Mouse (Mus musculus) intestine, embryonic 14.5 days (tissue): ENCODE measurements around the gene Sec24c. TPM values are rescaled to one million over a fixed set of nuclear protein-coding genes. Genes with fewer than 3 reads are reported as not detected.

Source experiments
- ATAC-seq: fragments of 200-750 bp; cut with Nextera tagmentation; replicated peaks from 2 replicates; pipeline ENCODE4 v1.8.0; 2017; ENCODE audit warnings: low read depth, moderate number of reproducible peaks, moderate TSS enrichment, moderate library complexity; ENCODE audit not compliant: low FRiP score, low TSS enrichment
- DNase-seq: peaks from one replicate; pipeline ENCODE4 v3.0.0-alpha.2; 2018; ENCODE audit warnings: low spot score
- H3K27ac ChIP-seq: fragments of 300-500 bp; sonication (generic); 2 replicates; pipeline ENCODE4 v1.5.1; 2014; ENCODE audit warnings: low read depth, mild to moderate bottlenecking, control low read depth
- H3K27me3 ChIP-seq: fragments of 300-500 bp; sonication (generic); replicated peaks from 2 replicates; pipeline ENCODE4 v1.6.1; 2014; ENCODE audit warnings: low read length, control low read depth; ENCODE audit not compliant: control insufficient read depth, insufficient read depth
- H3K36me3 ChIP-seq: fragments of 300-500 bp; sonication (generic); 2 replicates; pipeline ENCODE4 v1.6.1; 2014; ENCODE audit warnings: low read length, control low read depth; ENCODE audit not compliant: control insufficient read depth, insufficient read depth
- H3K4me1 ChIP-seq: fragments of 300-500 bp; sonication (generic); replicated peaks from 2 replicates; pipeline ENCODE4 v1.6.1; 2014; ENCODE audit warnings: low read length, control low read depth, mixed read lengths; ENCODE audit not compliant: control insufficient read depth, insufficient read depth
- H3K4me2 ChIP-seq: fragments of 300-500 bp; sonication (generic); 2 replicates; pipeline ENCODE4 v1.6.1; 2014; ENCODE audit warnings: low read length
- H3K4me3 ChIP-seq: fragments of 300-500 bp; sonication (generic); 2 replicates; pipeline ENCODE4 v1.5.1; 2014; ENCODE audit warnings: low read depth, low read length, control low read depth, mixed read lengths
- H3K9ac ChIP-seq: fragments of 300-500 bp; sonication (generic); 2 replicates; pipeline ENCODE4 v1.6.1; 2014; ENCODE audit warnings: mild to moderate bottlenecking, low read length
- H3K9me3 ChIP-seq: fragments of 300-500 bp; sonication (generic); 2 replicates; pipeline ENCODE4 v1.6.1; 2016; ENCODE audit warnings: low read length, control low read depth; ENCODE audit not compliant: control insufficient read depth
- WGBS: fragments of 180-500 bp; shearing (Covaris S2); extraction: QIAGEN DNeasy Blood & Tissue Kit; methylation state at CpG from one replicate; pipeline ENCODE4 v1.1.7; 2014; 5-methylcytosine and 5-hydroxymethylcytosine counted together
- polyA plus RNA-seq: library from polyadenylated mRNA; unstranded; fragments of >200 nt; fragmentation: Nextera tagmentation; extraction: Ambion mirVana; gene quantifications from 2 replicates; pipeline ENCODE4 v1.2.1, GENCODE M21; 2014

Sec24c gene
- polyA plus RNA-seq, 1 experiment from 2014 or later = 87.4 TPM

GRCm38 (mm10) chr14:20686576-20686975, 12.5 kb downstream of the Sec24c start:
- Histone ChIP-seq H3K4me2 (no peak overlapping the region), H3K9ac (no peak overlapping the region), H3K27ac (no peak overlapping the region), H3K36me3 (peaks cover 99% of the 10 kb centered on the region), H3K4me3 (no peak overlapping the region), H3K9me3 (no peaks in the 10 kb centered on the region), H3K27me3 (no peaks in the 10 kb centered on the region), H3K4me1 (no peaks in the 10 kb centered on the region)
- 99% methylated on average over 3 of the region's 3 CpGs for WGBS
- no peak for ATAC-seq
- DNase-seq = no peak

DNA sequence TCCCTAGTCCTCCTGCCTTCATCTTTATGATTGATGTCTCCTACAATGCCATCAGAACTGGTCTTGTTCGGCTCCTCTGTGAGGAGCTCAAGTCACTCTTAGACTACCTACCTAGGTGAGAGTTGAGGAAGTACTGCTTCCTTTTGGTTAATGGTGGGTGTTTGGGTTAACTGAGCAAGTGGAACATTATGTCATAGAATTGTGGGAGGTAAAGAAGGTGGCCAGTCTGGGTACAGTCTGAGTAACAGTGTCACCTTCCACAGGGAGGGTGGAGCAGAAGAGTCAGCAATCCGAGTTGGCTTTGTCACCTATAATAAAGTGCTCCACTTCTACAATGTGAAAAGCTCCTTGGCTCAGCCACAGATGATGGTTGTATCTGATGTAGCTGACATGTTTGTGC, 14.9 kb downstream of the Sec24c start:
- Histone ChIP-seq H3K9me3 (no peaks in the 10 kb centered on the region), H3K4me3 (no peak overlapping the region), H3K9ac (no peak overlapping the region), H3K4me2 (no peak overlapping the region), H3K27me3 (no peaks in the 10 kb centered on the region), H3K4me1 (no peaks in the 10 kb centered on the region), H3K36me3 (peaks cover 99% of the 10 kb centered on the region), H3K27ac (no peak overlapping the region)
- DNase-seq = no peak
- WGBS = 74% methylated on average over 2 of the region's 2 CpGs
- ATAC-seq = no peak

GRCm38 (mm10) chr14:20691772-20692171, 17.7 kb downstream of the Sec24c start:
- peaks cover 77% of the 10 kb centered on the region for H3K36me3 ChIP-seq
- H3K27me3 ChIP-seq = no peaks in the 10 kb centered on the region
- peaks cover 15% of the 10 kb centered on the region for H3K4me1 ChIP-seq
- WGBS = 88% methylated on average over 6 of the region's 6 CpGs
- no peaks in the 10 kb centered on the region for H3K9me3 ChIP-seq
- no peak for DNase-seq
- no peak for ATAC-seq
- H3K9ac ChIP-seq = no peak overlapping the region
- H3K4me2 ChIP-seq = no peak overlapping the region
- H3K4me3 ChIP-seq = no peak overlapping the region
- H3K27ac ChIP-seq = no peak overlapping the region

DNA sequence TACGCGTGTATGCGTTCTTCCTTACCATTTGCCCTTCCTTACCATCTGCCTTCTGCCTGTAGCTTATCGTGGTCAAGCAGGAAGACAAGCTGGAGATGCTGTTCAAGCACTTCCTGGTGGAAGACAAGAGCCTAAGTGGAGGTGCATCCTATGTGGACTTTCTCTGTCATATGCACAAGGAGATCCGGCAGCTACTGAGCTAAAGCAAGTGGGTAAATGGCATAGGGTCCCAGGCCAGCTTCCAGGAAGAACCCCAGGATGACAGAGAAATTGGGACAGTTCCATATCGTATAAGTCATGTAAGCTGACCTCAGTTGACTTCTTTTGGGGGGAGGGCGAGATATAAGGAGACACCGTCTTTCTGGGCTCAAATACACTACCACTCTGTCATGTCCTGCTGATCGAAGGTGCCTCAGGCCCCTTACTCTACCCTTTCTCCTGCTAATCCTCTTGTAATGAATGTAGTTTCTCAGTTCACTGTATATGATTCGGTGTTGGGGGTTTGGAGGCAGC, 19.5 kb downstream of the Sec24c start:
- no peak overlapping the region for H3K27ac ChIP-seq
- no peak overlapping the region for H3K4me2 ChIP-seq
- H3K9ac ChIP-seq = no peak overlapping the region
- no peaks in the 10 kb centered on the region for H3K27me3 ChIP-seq
- H3K4me1 ChIP-seq = peaks cover 33% of the 10 kb centered on the region
- peaks cover 58% of the 10 kb centered on the region for H3K36me3 ChIP-seq
- no peaks in the 10 kb centered on the region for H3K9me3 ChIP-seq
- H3K4me3 ChIP-seq = no peak overlapping the region
- WGBS = 90% methylated on average over 10 of the region's 10 CpGs
- ATAC-seq (no peak), DNase-seq (no peak)

- DNase-seq (no peak), ATAC-seq (peak; percentile 28)
- Histone ChIP-seq H3K4me3 (peak overlapping the region; percentile 79), H3K36me3 (peaks cover 51% of the 10 kb centered on the region), H3K4me1 (peaks cover 36% of the 10 kb centered on the region), H3K27ac (no peak overlapping the region), H3K27me3 (no peaks in the 10 kb centered on the region), H3K9me3 (no peaks in the 10 kb centered on the region), H3K4me2 (peak overlapping the region; percentile 78), H3K9ac (no peak overlapping the region)
- 43% methylated on average over 13 of the region's 13 CpGs for WGBS
These were observed 20.2 kb downstream of the Sec24c start for GRCm38 (mm10) chr14:20694185-20694883.

DNA sequence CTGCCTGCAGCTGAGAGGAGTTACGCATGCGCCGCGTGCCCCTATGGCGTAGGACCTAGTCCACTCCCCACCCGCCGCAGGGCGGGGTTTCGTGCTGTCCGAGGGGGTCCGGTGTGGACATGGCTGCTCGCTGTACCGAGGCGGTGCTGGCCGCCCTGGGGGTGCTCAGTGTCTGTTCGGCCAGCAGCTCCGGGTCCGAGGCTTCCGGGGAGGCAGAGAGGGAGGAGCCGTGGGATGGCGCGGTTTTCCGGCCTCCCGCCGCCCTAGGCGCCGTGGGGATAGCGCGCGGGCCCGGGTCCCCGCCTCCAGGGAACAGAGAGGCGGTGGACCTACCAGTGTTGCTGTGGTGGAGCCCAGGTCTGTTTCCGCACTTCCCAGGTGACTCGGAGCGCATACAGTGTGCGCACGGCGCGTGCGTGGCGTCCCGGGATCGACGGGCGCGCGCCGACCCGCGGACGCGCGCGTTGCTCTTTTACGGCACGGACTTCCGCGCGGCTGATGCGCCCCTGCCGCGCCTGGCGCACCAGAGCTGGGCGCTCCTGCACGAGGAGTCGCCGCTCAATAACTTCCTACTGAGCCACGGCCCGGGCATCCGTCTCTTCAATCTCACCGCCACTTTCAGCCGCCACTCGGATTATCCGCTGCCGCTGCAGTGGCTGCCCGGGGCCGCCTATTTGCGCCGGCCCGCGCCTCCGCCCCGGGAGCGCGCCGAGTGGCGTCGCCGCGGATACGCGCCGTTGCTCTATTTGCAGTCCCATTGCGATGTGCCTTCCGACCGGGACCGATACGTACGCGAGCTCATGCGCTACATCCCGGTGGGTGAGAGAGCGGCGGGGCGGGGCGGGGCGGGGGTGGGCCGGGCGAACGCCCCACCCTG, 21.0 kb downstream of the Sec24c start, which contains the start of gene Fut11:
Gene Fut11 (plus strand): TSS at position 85 of the 877 bp plus-strand sequence.
- Histone ChIP-seq H3K36me3 (peaks cover 48% of the 10 kb centered on the region), H3K4me1 (peaks cover 39% of the 10 kb centered on the region)
- under 1% methylated on average over 109 of the region's 111 CpGs for WGBS

GRCm38 (mm10) chr14:20695761-20696520, 21.8 kb downstream of the Sec24c start:
- Histone ChIP-seq H3K4me2 (peak overlapping the region; percentile 78), H3K9me3 (no peaks in the 10 kb centered on the region), H3K27me3 (no peaks in the 10 kb centered on the region), H3K4me3 (peak overlapping the region; percentile 79), H3K36me3 (peaks cover 46% of the 10 kb centered on the region), H3K27ac (peak overlapping the region; percentile 96), H3K9ac (peak overlapping the region; percentile 88), H3K4me1 (peaks cover 44% of the 10 kb centered on the region)
- 18% methylated on average over 27 of the region's 27 CpGs for WGBS
- DNase-seq = no peak
- ATAC-seq = no peak

More for the DNA sequence above, 21.0 kb downstream of the Sec24c start, which contains the start of gene Fut11:
- Histone ChIP-seq H3K9ac (peak within 1 kb of the TSS; percentile 88), H3K27me3 (no peaks in the 10 kb centered on the region), H3K9me3 (no peaks in the 10 kb centered on the region), H3K4me2 (peak within 1 kb of the TSS; percentile 78), H3K27ac (peak within 1 kb of the TSS; percentile 96), H3K4me3 (peak within 1 kb of the TSS; percentile 79)
- ATAC-seq = peak; percentile 93
- peak; percentile 91 for DNase-seq

GRCm38 (mm10) chr14:20696986-20697385, 22.9 kb downstream of the Sec24c start:
- Histone ChIP-seq H3K36me3 (peaks cover 35% of the 10 kb centered on the region), H3K27ac (no peak overlapping the region), H3K4me1 (peaks cover 52% of the 10 kb centered on the region), H3K9me3 (no peaks in the 10 kb centered on the region), H3K9ac (peak overlapping the region; percentile 88; the same call in 1 of the 2 replicates), H3K27me3 (no peaks in the 10 kb centered on the region), H3K4me2 (peak overlapping the region; percentile 78), H3K4me3 (peak overlapping the region; percentile 79)
- WGBS = 25% methylated on average over 1 of the region's 1 CpGs
- no peak for DNase-seq
- ATAC-seq = no peak
